Mouse (Mus musculus) frontal cortex, adult 2 months (tissue): Measurements from ENCODE around the gene Kl. TPM values are rescaled to one million over a fixed set of nuclear protein-coding genes. Genes with fewer than 3 reads are reported as not detected.

Experiments
- DNase-seq, 2 experiments: peaks; one replicate each; pipeline ENCODE4 v3.0.0; 2022; ENCODE audit warnings: low spot score in 1 of 2; ENCODE audit errors: extremely low spot score in 1 of 2
- polyA plus RNA-seq: library from polyadenylated mRNA; depleted of rRNA; stranded (reverse); fragments of >200 nt; gene quantifications from 2 replicates; pipeline ENCODE4 v1.2.3, GENCODE M21; 2012; rRNA removed

Gene Kl
- 0.59 and 0.92 TPM in 2 replicates for polyA plus RNA-seq

DNA sequence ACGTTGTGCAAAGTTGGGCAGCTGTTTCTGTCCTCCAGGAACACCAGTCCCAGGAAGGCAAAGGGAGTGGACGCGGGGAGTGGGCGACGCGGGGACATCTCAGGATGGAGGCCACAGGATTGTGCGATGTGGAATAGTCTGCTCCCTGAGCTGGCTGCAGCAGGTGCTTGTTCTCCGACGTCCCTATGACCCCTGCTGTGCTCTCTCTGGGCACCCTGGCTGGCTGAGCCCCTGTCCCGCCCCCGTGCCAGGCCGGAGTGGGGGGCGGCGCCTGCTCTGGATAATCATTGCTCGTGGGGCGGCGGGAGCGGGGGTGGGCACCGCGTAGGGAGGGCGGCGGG lies at the start of gene Kl:
TSS of gene Kl (plus strand) at position 280 of the 341 bp plus-strand sequence.
- DNase-seq, result no peak

DNA sequence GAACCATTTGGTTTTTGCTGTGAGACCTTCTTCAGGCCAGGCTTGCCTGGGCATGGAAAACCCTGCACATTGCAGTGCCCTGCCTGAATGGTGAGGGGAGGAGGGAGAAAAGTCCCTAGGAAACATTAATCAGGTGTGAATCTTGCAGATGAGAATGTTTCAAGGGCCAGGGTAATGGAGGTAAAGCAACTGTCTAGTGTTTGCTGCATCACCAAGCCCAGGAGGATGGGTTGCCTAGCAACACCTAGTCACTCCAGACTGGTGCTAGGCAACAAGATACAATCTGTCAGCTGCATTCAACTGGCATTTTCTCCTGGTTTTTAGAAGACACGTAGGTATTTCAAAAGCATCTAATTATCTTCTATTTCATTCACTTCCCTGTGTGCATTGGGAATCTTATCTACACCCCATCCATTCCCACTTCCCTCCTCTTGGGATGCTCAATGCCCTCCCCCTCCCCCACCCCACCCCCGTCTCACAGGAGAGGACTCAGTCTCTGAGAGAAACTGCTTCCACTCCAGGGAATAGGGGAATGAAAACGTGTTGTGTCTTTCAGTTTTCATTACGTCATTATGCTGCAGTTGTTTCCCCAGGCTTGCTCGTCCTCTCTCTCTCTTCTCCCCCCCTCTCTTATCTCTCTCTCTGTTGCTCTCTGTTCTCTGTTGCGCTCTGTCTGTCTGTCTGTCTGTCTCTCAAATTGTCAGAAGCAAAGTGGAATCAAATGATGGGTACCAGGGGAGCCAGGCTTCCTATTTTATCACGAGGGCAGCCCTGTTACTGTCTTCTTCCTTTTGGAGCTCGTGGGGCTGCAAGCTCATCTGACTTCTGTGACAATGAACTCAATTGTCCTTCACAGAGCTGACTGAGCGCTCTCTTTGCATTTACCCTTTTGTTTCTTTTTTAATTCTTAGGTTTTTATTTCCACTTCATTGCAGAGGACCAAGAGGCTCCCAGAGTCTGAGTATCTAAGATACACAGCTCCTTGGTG lies 46.1 kb upstream of the Kl start:
- DNase-seq, result peak; percentile 63 to 78

DNA sequence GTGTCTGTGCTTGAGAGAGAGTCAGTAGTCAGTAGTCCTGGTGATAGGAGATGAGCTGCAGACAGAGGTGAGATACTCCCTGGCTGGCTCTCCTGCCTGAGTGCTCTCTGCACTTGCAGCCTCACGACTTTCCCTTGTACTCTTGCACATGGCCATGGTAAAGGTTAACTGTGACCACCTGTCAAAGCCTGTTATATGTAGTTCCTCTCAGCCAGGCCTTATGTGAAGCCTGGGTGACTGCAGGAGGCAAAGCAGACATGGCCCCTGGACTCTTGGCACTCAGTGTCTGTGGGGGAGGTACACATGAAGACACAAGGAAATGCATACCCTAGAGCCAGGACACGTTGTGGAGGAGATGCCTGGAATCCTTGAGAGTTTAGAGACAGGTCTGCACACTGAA lies 40.3 kb upstream of the Kl start:
- no peak for DNase-seq

DNA sequence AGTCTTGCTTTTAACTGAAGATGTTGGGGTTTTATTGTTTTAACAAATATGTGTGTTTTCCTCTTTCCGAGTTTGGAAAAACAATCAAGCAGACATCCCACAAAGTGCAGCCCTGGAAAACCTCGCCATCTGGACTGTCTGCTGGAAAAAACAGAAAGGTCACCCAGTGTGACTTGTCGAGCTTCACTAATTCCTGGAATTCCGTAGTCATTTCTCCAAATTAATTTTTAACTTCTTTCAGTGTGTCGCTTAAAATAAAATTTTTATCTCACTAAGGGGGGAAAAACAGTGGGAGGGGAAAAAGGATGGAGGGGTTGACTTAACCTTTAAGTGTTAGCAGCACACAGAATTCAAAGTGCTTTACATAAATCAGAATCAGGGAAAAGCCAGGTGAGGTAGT lies 39.8 kb upstream of the Kl start:
- no peak for DNase-seq

DNA sequence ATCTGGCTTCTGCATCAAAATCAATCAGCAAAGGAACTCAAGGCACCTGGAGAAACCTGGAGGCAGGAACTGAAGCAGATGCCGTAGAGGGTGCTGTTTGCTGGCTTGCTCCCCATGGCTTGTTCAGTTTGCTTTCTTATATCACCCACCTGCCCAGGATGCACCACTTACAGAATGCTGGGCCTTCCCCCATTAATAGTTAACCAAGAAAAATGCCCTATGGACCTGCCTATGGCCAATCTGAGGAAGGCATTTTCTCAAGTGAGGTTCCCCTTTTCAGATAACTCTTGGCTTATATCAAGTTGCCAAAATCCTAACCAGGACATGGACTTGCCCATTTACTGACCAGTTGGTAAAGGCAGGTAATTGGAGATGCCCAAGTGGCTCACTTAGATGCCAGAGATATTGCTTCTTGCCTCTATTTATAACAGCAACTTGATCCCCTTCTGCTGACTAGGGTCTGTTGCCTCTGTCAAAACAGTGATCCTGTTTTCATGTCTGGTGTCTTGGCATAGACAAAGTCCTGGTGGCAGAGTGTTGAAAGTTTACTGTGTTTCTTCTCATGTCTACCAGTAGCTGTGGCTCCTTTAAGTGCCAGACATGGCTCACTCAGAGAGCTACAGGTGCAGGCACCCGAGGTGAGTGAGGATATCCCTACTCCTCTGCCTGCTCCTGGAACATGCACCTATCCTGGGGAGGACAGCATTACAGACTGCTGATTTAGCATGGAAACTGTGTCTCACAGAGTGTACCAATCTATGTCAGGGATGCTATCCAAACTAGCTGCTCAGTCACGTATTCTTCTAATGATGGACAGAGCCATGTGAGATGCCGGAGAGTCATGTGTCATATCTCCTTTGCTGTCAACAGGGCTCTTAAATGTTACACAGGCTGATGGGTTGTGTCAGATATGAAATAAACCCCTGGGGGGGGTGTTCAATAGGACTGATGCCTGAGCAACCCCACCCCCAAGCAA lies 37.0 kb upstream of the Kl start:
- no peak for DNase-seq

DNA sequence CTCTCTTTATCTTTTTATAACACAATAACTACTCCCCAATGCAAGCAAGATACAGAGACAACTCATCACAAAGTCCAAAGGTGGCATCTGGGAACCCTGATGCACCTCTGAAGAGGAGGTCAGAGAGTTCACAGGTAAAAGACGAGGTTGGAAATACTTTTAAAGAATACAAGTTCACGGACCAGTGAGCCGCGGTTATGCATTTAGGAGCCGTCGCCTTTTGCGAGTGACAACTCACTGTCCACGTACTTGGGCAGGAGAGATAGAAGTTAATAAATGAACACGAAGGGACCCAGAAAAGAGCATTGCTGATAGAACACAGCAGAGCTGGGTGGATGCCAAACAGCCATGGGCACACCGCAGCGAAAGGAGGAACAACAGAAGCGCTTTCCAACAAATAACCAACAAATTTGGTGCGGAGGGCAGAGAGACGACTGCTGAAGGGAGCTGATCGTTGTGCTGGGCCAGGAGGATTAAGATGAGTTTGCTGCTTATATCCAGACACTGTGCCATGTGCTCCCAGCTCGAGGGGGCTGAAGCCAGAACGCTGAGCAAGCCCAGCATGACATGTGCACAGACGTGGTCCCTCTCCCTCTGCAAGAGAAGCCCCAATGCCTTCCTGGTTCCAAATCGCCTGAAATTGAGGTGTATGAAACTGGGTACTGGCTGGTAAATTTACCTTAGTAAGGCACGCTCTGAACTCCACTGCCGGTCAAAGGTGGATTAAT lies 35.1 kb upstream of the Kl start:
- no peak for DNase-seq

DNA sequence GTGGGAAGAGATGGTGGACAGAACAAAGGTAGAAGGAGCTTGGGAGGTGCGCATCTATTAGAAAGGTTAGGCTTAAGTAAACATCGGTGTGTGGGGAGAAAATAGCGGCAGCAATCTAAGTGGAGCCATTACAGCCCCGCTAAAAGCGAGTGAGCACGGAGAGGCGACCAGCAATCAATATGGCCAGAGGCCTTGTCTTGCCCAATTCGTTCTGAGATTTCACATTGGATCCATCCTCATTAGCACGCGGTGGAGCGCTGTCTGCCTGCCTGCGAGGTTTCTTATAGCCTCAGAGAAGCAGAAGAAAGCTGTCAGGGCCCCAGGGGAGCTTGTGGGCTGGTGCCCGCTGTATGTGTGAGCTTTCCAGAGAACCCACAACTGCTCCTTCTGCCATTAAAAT lies 33.8 kb upstream of the Kl start:
- no peak for DNase-seq

DNA sequence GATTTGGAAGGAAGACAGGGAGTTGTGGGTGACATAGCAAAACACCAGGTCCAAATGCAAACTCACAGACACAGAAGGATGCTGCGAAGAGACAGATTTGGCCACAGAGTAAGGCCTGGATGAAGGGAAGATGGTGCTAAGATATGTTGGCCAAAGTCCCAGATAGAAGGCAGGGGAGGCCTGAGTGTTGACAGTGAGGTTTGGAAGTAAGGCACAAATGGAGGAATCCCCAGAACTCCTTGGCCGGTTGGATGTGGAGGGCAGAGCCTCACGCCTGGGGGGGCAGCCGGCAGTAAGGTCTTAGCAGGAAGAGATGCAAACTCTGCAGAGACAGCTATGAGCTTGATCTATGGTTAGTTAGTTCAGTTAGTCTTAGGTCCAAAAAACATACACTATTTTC lies 33.1 kb upstream of the Kl start:
- DNase-seq, result no peak

DNA sequence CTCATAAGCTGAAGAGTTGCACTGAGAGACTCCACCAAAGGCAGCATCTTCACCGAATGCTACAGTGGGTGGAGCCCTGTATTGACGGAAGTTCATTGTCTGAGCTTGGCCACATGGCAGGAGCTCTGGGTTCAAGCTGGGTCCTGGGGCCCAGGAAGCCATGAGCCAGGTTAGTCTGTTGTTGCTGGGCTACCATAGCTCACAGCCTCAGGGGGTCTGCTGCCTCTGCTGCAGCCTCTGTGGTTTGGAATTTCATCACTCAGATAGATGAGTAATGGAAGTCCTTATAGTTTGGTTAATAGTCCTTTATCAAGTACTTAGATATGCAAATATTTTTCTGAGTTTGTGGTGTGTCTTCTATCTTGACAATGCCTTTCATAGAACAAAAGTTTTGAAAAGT lies 32.4 kb upstream of the Kl start:
- no peak for DNase-seq

DNA sequence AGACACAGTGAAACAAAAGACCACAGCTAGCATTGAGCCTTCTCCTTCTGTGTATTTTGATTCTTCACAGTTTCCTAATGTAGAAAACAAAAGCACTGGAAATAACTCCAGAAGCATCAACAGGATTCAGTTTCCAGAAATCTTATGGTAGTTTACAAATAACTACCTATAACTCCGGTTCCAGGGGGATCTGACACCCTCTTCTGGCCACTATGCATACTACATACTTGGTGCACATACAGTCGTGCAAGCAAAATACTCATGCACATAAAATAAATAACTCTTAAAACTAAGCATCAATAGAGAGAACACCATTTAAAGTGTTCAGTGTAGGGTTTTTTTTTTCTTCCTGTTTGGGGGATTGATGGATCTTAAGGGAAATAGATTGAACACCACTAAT lies 23.0 kb upstream of the Kl start:
- DNase-seq, result no peak

DNA sequence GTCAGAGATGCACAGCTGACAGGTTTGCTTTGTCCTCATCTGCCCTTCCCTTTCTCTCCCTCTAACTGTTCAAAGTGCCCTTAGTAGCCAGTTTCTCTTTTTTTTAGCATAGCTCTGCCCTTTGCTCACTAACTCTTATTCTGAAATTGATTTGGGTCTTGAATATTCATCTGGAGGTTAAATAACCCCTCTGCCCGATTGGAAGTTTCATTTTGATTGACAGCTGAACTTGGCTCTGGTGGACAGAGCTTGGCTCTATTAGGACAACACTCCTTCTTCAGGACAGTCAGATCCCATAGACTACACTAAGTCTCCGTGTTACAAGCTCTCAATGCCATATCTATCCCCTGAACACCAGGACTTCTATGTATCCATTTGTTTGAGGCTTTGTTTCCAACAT lies 19.8 kb upstream of the Kl start:
- DNase-seq, result no peak

DNA sequence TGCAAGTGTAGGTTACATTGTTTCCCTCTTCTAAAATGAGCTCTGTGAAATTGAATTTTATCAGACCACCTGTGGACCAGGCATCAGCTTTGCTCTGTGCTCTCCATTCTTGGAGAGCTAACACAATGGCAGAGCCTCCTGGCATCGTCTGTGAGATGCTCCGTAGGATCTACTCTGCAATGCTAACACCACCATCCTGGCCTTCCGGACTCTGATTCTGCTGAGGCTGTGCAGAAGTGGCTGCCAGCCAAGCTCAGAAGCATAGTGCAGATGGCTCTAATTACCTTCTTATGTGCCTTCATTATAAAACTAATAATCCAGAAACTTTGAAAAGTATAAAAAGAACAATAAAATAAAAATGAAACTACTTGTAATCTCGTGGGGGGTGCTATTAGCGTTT lies 16.2 kb upstream of the Kl start:
- DNase-seq, result no peak

DNA sequence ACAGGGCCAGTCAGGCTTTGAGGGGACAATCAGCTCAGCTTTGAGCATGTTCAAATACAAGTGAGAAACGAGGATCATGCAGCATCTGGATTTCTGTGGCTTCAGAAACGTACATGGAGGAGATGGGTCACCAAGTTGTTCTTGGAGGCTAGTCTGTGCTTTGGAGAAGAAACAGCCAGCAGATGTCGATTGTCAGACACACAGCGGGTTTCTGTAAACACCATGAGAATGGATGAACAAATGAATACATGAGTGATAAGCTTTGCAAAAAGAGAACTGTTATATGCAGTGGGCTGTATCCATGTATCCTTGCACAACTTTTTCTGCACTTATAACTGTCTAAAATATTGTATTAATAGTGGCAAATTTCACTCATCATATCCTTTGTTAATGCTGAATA lies 15.6 kb upstream of the Kl start:
- DNase-seq, result no peak

DNA sequence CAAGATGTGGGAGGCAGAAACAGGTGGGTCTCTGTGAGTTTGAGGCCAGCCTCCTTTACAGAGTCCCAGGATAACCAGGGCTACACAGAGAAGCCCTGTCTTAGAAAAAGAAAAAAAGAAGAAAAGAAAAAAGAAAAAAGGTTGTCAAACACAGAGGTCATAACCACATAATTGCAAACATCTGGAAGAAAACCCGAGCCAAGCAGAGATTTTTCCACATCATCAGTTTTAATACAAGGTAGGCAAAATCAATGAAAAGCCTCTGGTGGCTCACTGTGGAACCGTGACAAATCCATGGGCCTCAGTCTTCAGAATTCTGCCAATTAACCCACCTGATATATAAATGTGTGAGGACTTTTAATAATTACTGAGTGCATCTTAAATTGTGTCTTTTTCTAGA lies 14.9 kb upstream of the Kl start:
- no peak for DNase-seq

DNA sequence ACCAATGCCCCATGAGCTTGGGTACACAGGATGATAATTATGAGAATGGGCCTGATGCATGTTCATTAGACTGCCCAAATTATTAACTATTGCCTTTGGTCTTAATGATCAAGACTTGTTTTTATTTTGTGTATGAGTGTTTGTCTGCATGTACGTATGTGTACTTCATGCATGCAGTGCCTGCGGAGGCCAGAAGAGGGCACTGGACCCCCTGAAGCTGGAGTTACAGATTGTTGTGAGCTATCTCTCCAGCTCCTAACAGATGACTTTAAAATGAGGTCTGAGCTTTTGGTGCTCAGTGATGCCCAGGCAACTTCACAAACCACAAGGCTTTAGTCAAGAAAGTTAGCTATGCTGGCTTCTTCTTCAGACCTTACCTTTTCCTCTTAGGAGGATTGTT lies 6.8 kb upstream of the Kl start:
- DNase-seq, result no peak

DNA sequence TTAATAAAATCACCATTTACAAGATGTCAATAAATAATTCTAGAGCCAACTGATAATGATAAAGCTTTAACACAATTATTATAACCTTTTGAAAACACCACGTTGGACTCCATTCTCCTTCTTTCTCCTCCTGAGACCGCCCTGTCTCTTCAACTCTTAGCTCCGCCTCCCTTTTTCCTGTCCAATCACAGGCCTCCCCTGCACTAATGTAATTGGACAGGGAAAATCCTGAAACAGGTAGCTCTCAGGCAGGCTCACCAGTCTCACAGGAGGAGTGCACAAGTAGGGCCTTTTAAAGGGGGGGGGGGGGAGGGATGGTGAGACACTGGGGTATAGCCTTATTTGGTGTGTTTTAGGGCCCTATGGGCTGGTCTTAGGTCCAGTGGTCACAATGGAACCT lies 3.3 kb upstream of the Kl start:
- no peak for DNase-seq

DNA sequence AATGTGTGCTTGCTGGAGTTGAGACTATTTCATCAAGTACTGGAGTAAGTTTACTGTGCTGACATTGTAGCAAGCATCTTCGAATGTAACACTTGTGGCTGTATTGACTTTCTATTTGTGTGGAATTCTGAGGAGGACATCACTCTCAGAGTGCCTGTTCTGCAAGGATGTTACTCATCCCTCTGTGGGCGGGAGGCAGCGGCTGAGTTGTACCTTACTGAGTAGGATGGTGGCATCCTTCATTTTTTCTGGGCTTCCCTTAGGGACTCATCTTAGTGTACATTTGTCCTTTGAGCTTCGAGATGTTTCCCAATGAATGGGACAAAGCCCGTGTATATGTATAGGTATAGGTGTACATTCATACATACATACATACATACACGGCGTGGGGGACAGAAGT lies 1.1 kb upstream of the Kl start:
- peak; percentile 36 to 71 for DNase-seq

DNA sequence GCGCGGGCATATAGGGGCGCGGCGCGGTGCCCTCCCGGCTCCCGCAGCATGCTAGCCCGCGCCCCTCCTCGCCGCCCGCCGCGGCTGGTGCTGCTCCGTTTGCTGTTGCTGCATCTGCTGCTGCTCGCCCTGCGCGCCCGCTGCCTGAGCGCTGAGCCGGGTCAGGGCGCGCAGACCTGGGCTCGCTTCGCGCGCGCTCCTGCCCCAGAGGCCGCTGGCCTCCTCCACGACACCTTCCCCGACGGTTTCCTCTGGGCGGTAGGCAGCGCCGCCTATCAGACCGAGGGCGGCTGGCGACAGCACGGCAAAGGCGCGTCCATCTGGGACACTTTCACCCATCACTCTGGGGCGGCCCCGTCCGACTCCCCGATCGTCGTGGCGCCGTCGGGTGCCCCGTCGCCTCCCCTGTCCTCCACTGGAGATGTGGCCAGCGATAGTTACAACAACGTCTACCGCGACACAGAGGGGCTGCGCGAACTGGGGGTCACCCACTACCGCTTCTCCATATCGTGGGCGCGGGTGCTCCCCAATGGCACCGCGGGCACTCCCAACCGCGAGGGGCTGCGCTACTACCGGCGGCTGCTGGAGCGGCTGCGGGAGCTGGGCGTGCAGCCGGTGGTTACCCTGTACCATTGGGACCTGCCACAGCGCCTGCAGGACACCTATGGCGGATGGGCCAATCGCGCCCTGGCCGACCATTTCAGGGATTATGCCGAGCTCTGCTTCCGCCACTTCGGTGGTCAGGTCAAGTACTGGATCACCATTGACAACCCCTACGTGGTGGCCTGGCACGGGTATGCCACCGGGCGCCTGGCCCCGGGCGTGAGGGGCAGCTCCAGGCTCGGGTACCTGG lies 488 bp downstream of the Kl start:
- DNase-seq, result peak in 1 of 2 experiments; percentile 13

DNA sequence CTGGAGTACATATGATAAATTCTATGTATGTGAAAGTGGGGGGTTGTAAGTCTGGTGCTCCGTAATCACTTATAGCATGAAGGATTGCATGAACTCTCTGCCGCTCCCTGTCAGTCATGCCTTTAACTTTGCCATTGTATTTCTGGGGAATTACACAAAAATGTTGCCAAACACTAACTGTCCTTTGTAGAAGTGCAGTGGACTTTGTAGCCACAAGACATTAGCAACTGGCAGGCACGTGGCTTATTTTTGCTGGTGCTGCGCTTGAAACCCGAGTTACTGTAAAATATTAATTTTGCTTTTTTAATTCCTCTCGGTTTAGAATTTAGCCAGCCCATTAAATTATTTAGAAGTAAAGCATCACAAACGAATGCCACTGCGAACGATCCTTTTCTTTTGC lies 2.4 kb downstream of the Kl start:
- no peak for DNase-seq

DNA sequence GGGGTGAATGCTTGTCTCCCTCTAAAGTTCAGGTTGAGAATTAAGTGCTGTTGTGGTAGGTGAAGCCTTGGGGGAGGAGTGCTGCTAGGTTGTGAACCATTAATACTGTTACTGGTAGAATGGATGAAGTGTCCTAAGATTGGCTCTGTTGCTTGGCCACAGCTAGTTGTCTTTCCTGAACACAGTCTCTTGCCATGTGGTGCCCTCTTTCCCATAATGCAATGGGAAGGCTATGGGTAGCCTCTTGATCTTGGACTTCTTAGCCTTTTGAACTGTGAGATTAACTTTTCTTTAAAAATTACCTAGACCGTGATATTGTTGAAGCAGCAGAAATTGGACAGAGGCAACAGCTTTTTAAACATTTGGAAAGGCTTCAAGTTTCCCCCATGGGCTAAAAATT lies 7.5 kb downstream of the Kl start:
- no peak for DNase-seq
